Mouse (Mus musculus) brain, embryonic 14.5 days (tissue): ENCODE results near the gene Gm8947.

Source experiments
- CTCF ChIP-seq: fragments of 200-500 bp; IDR thresholded peaks from 2 replicates; pipeline ENCODE4 v1.5.1; 2012; ENCODE audit warnings: inconsistent platforms, mild to moderate bottlenecking, moderate library complexity, borderline replicate concordance; ENCODE audit not compliant: insufficient read depth, insufficient read length; ENCODE audit errors: extremely low read depth
- POLR2A ChIP-seq: fragments of 200-500 bp; IDR thresholded peaks from 2 replicates; pipeline ENCODE4 v1.6.1; 2012; ENCODE audit warnings: mild to moderate bottlenecking, inconsistent platforms, borderline replicate concordance; ENCODE audit not compliant: poor library complexity, insufficient read depth, insufficient read length, severe bottlenecking; ENCODE audit errors: extremely low read depth

- TF ChIP-seq POLR2A (no peak), CTCF (no peak)
Observed at GRCm38 (mm10) chr1:151147801-151148200, 44.4 kb upstream of the Gm8947 start.
